Mouse (Mus musculus) embryonic facial prominence, embryonic 12.5 days (tissue): ENCODE measurements around the gene Gm12184. TPM values are rescaled to one million over a fixed set of nuclear protein-coding genes. Genes with fewer than 3 reads are reported as not detected.
A peak's percentile ranks its signal among the peaks of the same experiment; 100 is the strongest.
"Not testable (repeated sequence)": the region's sequence is repeated elsewhere in the genome, so short reads cannot be mapped to it uniquely, and the experiment has no call there.

ENCODE experiments used
- ATAC-seq: fragments of 200-750 bp; cut with Nextera tagmentation; 2 replicates; pipeline ENCODE4 v1.8.0; 2017; ENCODE audit not compliant: insufficient number of reproducible peaks, insufficient read depth, low FRiP score, low TSS enrichment
- H3K27ac ChIP-seq: fragments of 300-500 bp; sonication (generic); 2 replicates; pipeline ENCODE4 v1.5.1; 2016; ENCODE audit warnings: mild to moderate bottlenecking
- H3K27me3 ChIP-seq: fragments of 300-500 bp; sonication (generic); 2 replicates; pipeline ENCODE4 v1.6.1; 2016; ENCODE audit warnings: mild to moderate bottlenecking, moderate library complexity
- H3K36me3 ChIP-seq: fragments of 300-500 bp; sonication (generic); 2 replicates; pipeline ENCODE4 v1.6.1; 2016; ENCODE audit warnings: mild to moderate bottlenecking
- H3K4me1 ChIP-seq: fragments of 300-500 bp; sonication (generic); 2 replicates; pipeline ENCODE4 v1.6.1; 2016
- H3K4me2 ChIP-seq: fragments of 300-500 bp; sonication (generic); replicated peaks from 2 replicates; pipeline ENCODE4 v1.6.1; 2016; ENCODE audit warnings: mild to moderate bottlenecking, moderate library complexity
- H3K4me3 ChIP-seq: fragments of 300-500 bp; sonication (generic); 2 replicates; pipeline ENCODE4 v1.5.1; 2016; ENCODE audit warnings: mild to moderate bottlenecking
- H3K9ac ChIP-seq: fragments of 300-500 bp; sonication (generic); 2 replicates; pipeline ENCODE4 v1.6.1; 2016; ENCODE audit warnings: mild to moderate bottlenecking, moderate library complexity
- H3K9me3 ChIP-seq: fragments of 300-500 bp; sonication (generic); 2 replicates; pipeline ENCODE4 v1.6.1; 2016; ENCODE audit warnings: mild to moderate bottlenecking, moderate library complexity
- WGBS: fragments of 180-500 bp; shearing (Covaris S2); methylation state at CpG from one replicate; pipeline ENCODE4 v1.1.7; 2016; 5-methylcytosine and 5-hydroxymethylcytosine counted together
- polyA plus RNA-seq: library from polyadenylated mRNA; unstranded; fragments of >200 nt; fragmentation: Nextera tagmentation; extraction: Ambion mirVana; gene quantifications from 2 replicates; pipeline ENCODE4 v1.2.1, GENCODE M21; 2016

Gm12184 gene
- polyA plus RNA-seq, 1 experiment from 2014 or later = 6.9 TPM

GRCm38 (mm10) chr11:48833731-48834639 is 7.5 kb upstream of the Gm12184 start:
- Histone ChIP-seq H3K4me2 (peak overlapping the region; percentile 57), H3K27me3 (peaks cover 15% of the 10 kb centered on the region; the same call in 1 of the 2 replicates), H3K9me3 (no peaks in the 10 kb centered on the region), H3K4me1 (0 out of 2 replicates have a peak, but pooled peaks cover 6% of the 10 kb centered on the region), H3K4me3 (peak overlapping the region; percentile 60), H3K9ac (peak overlapping the region; percentile 45; the same call in 1 of the 2 replicates), H3K27ac (0 out of 2 replicates have a peak overlapping the region, but pooled peaks have one; percentile 11), H3K36me3 (no peaks in the 10 kb centered on the region)
- ATAC-seq = peak; percentile 85
- WGBS = under 1% methylated on average over 30 of the region's 30 CpGs

DNA sequence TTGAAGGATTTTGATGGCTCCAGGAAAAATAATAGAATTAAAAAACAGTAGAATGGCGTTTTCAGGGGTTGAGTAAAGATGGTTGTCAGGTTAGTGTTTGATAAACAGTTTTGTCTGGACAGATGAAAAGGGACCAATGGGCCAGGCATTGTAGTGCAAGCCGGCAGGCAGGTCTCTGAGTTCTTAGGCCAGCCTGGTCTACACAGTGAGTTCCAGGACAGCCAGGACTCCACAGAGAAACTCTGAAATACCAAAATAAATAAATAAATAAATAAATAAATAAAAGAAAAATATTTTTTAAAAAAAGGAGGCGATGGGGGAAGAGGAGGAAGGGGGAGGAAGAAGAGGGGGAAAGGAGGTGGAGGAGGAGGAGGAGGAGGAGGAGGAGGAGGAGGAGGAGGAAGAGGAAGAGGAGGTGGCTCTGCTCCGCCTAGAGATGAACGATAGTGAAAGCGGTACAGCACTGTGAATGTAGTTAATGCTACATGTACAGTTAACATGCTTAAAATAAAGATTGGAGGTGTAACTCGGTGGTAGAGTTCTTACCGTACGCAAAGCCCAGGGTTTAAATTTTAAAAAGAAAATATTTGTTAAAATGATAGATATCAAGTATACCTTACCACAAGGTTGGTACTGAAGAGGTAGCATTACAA is 6.7 kb upstream of the Gm12184 start:
- peak overlapping the region; percentile 57 for H3K4me2 ChIP-seq
- H3K4me3 ChIP-seq = peak overlapping the region; percentile 60
- no peak overlapping the region for H3K27ac ChIP-seq
- no peak overlapping the region for H3K9ac ChIP-seq
- peaks cover 11% of the 10 kb centered on the region; the same call in 1 of the 2 replicates for H3K27me3 ChIP-seq
- WGBS = 36% methylated on average over 8 of the region's 9 CpGs
- H3K4me1 ChIP-seq = 0 out of 2 replicates have a peak, but pooled peaks cover 2% of the 10 kb centered on the region
- no peak for ATAC-seq
- H3K36me3 ChIP-seq = no peaks in the 10 kb centered on the region
- H3K9me3 ChIP-seq = no peaks in the 10 kb centered on the region

DNA sequence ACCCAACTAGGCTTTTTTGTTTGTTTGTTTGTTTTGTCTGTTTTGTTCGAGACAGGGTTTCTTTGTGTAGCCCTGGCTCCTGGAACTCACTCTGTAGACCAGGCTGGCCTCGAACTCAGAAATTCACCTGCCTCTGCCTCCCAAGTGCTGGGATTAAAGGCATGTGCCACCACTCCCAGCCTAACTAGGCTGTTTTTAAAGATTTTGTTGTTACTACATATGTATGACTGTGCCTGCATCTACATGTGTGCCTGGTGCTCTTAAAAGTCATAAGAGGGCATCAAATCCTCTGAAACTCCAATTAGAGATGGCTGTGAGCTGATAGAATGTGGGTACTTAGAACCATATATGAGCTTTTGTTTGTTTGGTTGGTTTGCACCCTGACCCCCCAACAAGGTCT is 4.8 kb upstream of the Gm12184 start:
- no peaks in the 10 kb centered on the region for H3K4me1 ChIP-seq
- no peak overlapping the region for H3K9ac ChIP-seq
- H3K27me3 ChIP-seq = 0 out of 2 replicates have a peak, but pooled peaks cover 3% of the 10 kb centered on the region
- no peaks in the 10 kb centered on the region for H3K36me3 ChIP-seq
- H3K4me2 ChIP-seq = no peak overlapping the region
- H3K9me3 ChIP-seq = no peaks in the 10 kb centered on the region
- 75% methylated on average over 2 of the region's 2 CpGs for WGBS
- no peak overlapping the region for H3K27ac ChIP-seq
- no peak overlapping the region for H3K4me3 ChIP-seq
- ATAC-seq = no peak

GRCm38 (mm10) chr11:48830279-48830678 is 3.8 kb upstream of the Gm12184 start:
- Histone ChIP-seq H3K9me3 (no peaks in the 10 kb centered on the region), H3K27me3 (no peaks in the 10 kb centered on the region), H3K27ac (no peak overlapping the region), H3K4me3 (no peak overlapping the region), H3K9ac (no peak overlapping the region), H3K36me3 (no peaks in the 10 kb centered on the region), H3K4me2 (no peak overlapping the region), H3K4me1 (no peaks in the 10 kb centered on the region)
- 65% methylated on average over 2 of the region's 2 CpGs for WGBS
- no peak for ATAC-seq

DNA sequence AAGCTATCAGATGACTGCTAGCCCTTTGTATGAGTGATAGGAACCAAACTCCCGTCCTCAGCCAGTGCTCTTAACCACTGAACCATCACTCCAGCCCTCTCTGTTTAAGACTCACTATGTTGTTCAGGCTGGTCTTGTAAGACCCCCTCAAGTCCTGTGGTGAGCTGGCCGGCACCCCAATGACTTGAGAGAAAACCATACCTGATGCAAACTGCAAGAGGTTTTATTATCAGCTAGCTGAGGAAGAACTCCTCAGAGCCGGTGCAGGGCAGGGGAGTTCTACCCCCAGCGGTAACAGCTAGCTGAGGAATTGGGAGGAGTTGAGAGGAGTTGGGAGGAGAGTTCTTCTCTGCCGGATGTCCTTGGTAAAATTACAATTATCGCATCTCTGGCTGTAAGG is 1.5 kb upstream of the Gm12184 start:
- no peak for ATAC-seq
- no peak overlapping the region for H3K4me2 ChIP-seq
- 59% methylated on average over 6 of the region's 6 CpGs for WGBS

GRCm38 (mm10) chr11:48826752-48827096 is 269 bp upstream of the Gm12184 start:
- Histone ChIP-seq H3K9me3 (no peaks in the 10 kb centered on the region), H3K36me3 (no peaks in the 10 kb centered on the region), H3K4me2 (peak overlapping the region; percentile 55), H3K4me1 (peaks cover 6% of the 10 kb centered on the region; the same call in 1 of the 2 replicates), H3K4me3 (peak overlapping the region; percentile 40), H3K27ac (no peak overlapping the region), H3K9ac (peak overlapping the region; percentile 45; the same call in 1 of the 2 replicates), H3K27me3 (peaks cover 14% of the 10 kb centered on the region)
- WGBS = 5% methylated on average over 6 of the region's 6 CpGs
- no peak for ATAC-seq

More for the DNA sequence above, 1.5 kb upstream of the Gm12184 start:
- Histone ChIP-seq H3K27me3 (peaks cover 14% of the 10 kb centered on the region), H3K36me3 (no peaks in the 10 kb centered on the region), H3K9me3 (no peaks in the 10 kb centered on the region), H3K9ac (no peak overlapping the region), H3K4me3 (no peak overlapping the region), H3K27ac (no peak overlapping the region), H3K4me1 (peaks cover 6% of the 10 kb centered on the region; the same call in 1 of the 2 replicates)

DNA sequence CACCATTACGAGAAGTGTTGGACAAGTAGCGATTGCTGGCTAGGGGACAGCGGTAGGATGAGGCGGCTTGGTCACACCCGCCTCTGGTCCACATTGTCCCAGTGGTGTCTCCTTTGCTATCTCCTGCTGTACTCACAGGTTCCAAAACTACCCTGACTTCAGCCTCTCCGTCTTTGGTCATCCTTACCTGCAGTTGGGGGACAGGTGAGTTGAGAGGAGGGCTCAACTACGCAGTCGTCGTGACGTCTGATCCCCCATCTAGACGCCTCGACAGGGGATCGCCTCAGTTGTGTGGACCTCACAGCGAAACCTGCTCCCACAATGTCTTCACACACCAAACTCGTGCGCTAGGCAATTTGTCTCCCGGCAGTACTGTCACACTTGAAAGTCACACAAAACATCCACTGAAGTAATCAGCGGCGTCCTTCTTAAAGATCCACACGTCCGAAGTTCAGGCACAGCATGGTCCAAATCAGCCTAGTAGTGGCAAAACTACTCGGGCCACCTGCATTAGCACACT is 2.1 kb downstream of the Gm12184 start:
- 5% methylated on average over 22 of the region's 22 CpGs for WGBS

GRCm38 (mm10) chr11:48823536-48823972 is 2.9 kb downstream of the Gm12184 start:
- Histone ChIP-seq H3K9me3 (no peaks in the 10 kb centered on the region), H3K4me3 (peak overlapping the region; percentile 42), H3K27me3 (peaks cover 14% of the 10 kb centered on the region), H3K4me2 (peak overlapping the region; percentile 69), H3K4me1 (peaks cover 6% of the 10 kb centered on the region; the same call in 1 of the 2 replicates), H3K36me3 (no peaks in the 10 kb centered on the region), H3K27ac (no peak overlapping the region), H3K9ac (peak overlapping the region; percentile 27; the same call in 1 of the 2 replicates)
- ATAC-seq = no peak
- under 1% methylated on average over 15 of the region's 15 CpGs for WGBS

More for the DNA sequence above, 2.1 kb downstream of the Gm12184 start:
- Histone ChIP-seq H3K27ac (no peak overlapping the region), H3K4me1 (peaks cover 6% of the 10 kb centered on the region; the same call in 1 of the 2 replicates), H3K9ac (peak overlapping the region; percentile 27; the same call in 1 of the 2 replicates), H3K4me2 (peak overlapping the region; percentile 69), H3K9me3 (no peaks in the 10 kb centered on the region), H3K36me3 (no peaks in the 10 kb centered on the region), H3K4me3 (peak overlapping the region; percentile 42), H3K27me3 (peaks cover 14% of the 10 kb centered on the region)
- no peak for ATAC-seq

DNA sequence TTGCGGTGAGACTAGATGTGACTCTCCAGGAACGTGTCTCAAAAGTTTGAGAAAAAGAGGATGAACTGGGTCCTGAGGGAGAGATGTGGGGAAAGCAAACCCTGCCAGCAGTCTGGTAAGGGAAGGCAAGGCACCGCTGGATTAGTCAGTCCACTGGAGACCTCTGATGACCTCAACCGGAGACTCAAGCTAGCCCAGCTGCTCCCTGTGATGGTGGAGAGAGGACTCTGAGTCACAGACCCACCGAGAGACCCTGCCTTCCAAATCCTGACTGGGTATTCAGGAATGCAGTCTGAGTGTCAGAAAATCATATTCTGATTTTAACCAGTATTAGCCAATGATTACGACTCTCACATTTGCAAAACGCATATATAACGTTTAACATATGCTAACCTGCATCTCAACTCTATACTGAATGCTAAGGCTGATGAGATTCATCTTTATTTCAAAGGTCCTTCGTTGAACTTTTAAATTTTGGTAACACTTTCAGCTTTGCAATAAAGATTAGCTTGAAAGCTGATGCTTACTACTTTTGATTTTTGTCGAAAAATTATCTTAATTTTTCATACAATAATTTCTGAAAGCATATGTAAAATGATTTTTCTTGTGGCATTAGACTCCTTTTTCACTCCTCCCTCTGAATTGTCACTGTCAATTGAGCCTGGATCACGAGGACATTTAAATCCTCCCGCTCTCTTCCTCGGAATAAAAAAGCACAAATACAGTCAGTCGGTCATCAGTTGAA is 3.5 kb downstream of the Gm12184 start:
- Histone ChIP-seq H3K36me3 (no peaks in the 10 kb centered on the region), H3K4me2 (peak overlapping the region; percentile 69), H3K9me3 (no peaks in the 10 kb centered on the region), H3K4me1 (peaks cover 6% of the 10 kb centered on the region; the same call in 1 of the 2 replicates), H3K9ac (no peak overlapping the region), H3K4me3 (peak overlapping the region; percentile 42), H3K27ac (no peak overlapping the region), H3K27me3 (peaks cover 14% of the 10 kb centered on the region)
- no peak for ATAC-seq
- WGBS = 28% methylated on average over 14 of the region's 14 CpGs

GRCm38 (mm10) chr11:48821299-48821698 is 5.2 kb downstream of the Gm12184 start:
- not testable (repeated sequence) for H3K9me3 ChIP-seq, H3K27ac ChIP-seq, H3K9ac ChIP-seq, H3K4me3 ChIP-seq, H3K4me1 ChIP-seq, ATAC-seq, H3K36me3 ChIP-seq, H3K4me2 ChIP-seq
- 84% methylated on average over 14 of the region's 14 CpGs for WGBS
- H3K27me3 ChIP-seq = peaks cover 14% of the 10 kb centered on the region

GRCm38 (mm10) chr11:48820308-48820674 is 6.2 kb downstream of the Gm12184 start:
- peaks cover 18% of the 10 kb centered on the region; the same call in 1 of the 2 replicates for H3K4me1 ChIP-seq
- H3K9ac ChIP-seq = no peak overlapping the region
- peaks cover 14% of the 10 kb centered on the region for H3K27me3 ChIP-seq
- H3K27ac ChIP-seq = no peak overlapping the region
- no peaks in the 10 kb centered on the region for H3K9me3 ChIP-seq
- no peak overlapping the region for H3K4me3 ChIP-seq
- no peak for ATAC-seq
- 0 out of 2 replicates have a peak, but pooled peaks cover 4% of the 10 kb centered on the region for H3K36me3 ChIP-seq
- no peak overlapping the region for H3K4me2 ChIP-seq
